Mouse (Mus musculus): ENCODE measurements at regions not wholly inside any gene's neighbourhood (a gene's known extent, or its start where the extent isn't known, plus 50 kb on each side); places are given as distances from the start of the nearest gene placed in this dataset.

GRCm38 (mm10) chr10:95725910-95726309, 52.7 kb upstream of the Anapc15-ps start:
- no peak for TF ChIP-seq POLR2A (IDR thresholded peaks at IDR 0.05; ENCODE audit: extremely low read depth, insufficient read depth, low read length)
- no peak for TF ChIP-seq CTCF (IDR thresholded peaks at IDR 0.05; ENCODE audit: low read depth, low read length)
